Mouse (Mus musculus) Muller cell, postnatal 12 days (primary cell): ENCODE measurements around the gene Arhgap24.

ENCODE experiments used
- DNase-seq: peaks from one replicate; pipeline ENCODE4 v3.0.0-alpha.2; 2015; ENCODE audit errors: inconsistent ontology term

Arhgap24 gene

GRCm38 (mm10) chr5:102502333-102502732 lies 21.1 kb downstream of the Arhgap24 start:
- no peak for DNase-seq

GRCm38 (mm10) chr5:102503066-102503465 lies 21.9 kb downstream of the Arhgap24 start:
- no peak for DNase-seq

GRCm38 (mm10) chr5:102503868-102504267 lies 22.7 kb downstream of the Arhgap24 start:
- DNase-seq, result no peak

GRCm38 (mm10) chr5:102504557-102504956 lies 23.4 kb downstream of the Arhgap24 start:
- DNase-seq, result no peak

- DNase-seq, result no peak
Observed at GRCm38 (mm10) chr5:102508162-102508561, 27.0 kb downstream of the Arhgap24 start.

GRCm38 (mm10) chr5:102509381-102509780 lies 28.2 kb downstream of the Arhgap24 start:
- DNase-seq, result no peak

GRCm38 (mm10) chr5:102511651-102512050 lies 30.5 kb downstream of the Arhgap24 start:
- no peak for DNase-seq

GRCm38 (mm10) chr5:102515496-102515895 lies 34.3 kb downstream of the Arhgap24 start:
- DNase-seq, result peak; percentile 47

GRCm38 (mm10) chr5:102520506-102520905 lies 39.3 kb downstream of the Arhgap24 start:
- peak; percentile 78 for DNase-seq

GRCm38 (mm10) chr5:102535311-102535710 lies 54.1 kb downstream of the Arhgap24 start:
- no peak for DNase-seq

GRCm38 (mm10) chr5:102537819-102538218 lies 56.6 kb downstream of the Arhgap24 start:
- DNase-seq, result no peak

GRCm38 (mm10) chr5:102546296-102546695 lies 65.1 kb downstream of the Arhgap24 start:
- no peak for DNase-seq

GRCm38 (mm10) chr5:102547786-102548185 lies 66.6 kb downstream of the Arhgap24 start:
- no peak for DNase-seq

GRCm38 (mm10) chr5:102548382-102548781 lies 67.2 kb downstream of the Arhgap24 start:
- no peak for DNase-seq

- DNase-seq, result no peak
Observed at GRCm38 (mm10) chr5:102550211-102550610, 69.0 kb downstream of the Arhgap24 start.

- no peak for DNase-seq
Observed at GRCm38 (mm10) chr5:102550870-102551637, 69.9 kb downstream of the Arhgap24 start.

GRCm38 (mm10) chr5:102552533-102552932 lies 71.3 kb downstream of the Arhgap24 start:
- no peak for DNase-seq

GRCm38 (mm10) chr5:102555958-102556357 lies 74.8 kb downstream of the Arhgap24 start:
- DNase-seq, result no peak

GRCm38 (mm10) chr5:102560270-102560669 lies 79.1 kb downstream of the Arhgap24 start:
- no peak for DNase-seq

GRCm38 (mm10) chr5:102563971-102564370 lies 82.8 kb downstream of the Arhgap24 start:
- no peak for DNase-seq

- no peak for DNase-seq
Observed at GRCm38 (mm10) chr5:102568764-102569163, 87.6 kb downstream of the Arhgap24 start.

- DNase-seq, result no peak
Observed at GRCm38 (mm10) chr5:102571445-102571844, 90.3 kb downstream of the Arhgap24 start.

GRCm38 (mm10) chr5:102576750-102577149 lies 95.6 kb downstream of the Arhgap24 start:
- peak; percentile 72 for DNase-seq

- DNase-seq, result no peak
Observed at GRCm38 (mm10) chr5:102577729-102578128, 96.5 kb downstream of the Arhgap24 start.
